Mouse (Mus musculus) heart, postnatal 0 days (tissue): ENCODE results near the gene Gdpd3. TPM values are rescaled to one million over a fixed set of nuclear protein-coding genes. Genes with fewer than 3 reads are reported as not detected.
"Not testable (repeated sequence)": the region's sequence is repeated elsewhere in the genome, so short reads cannot be mapped to it uniquely, and the experiment has no call there.

Experiments used
- ATAC-seq: fragments of 200-750 bp; cut with Nextera tagmentation; 2 replicates; pipeline ENCODE4 v1.8.0; 2017; ENCODE audit warnings: low read depth, moderate number of reproducible peaks, moderate library complexity; ENCODE audit not compliant: insufficient read depth
- DNase-seq: peaks from one replicate; pipeline ENCODE4 v3.0.0-alpha.2; 2016; ENCODE audit warnings: low spot score
- H3K27ac ChIP-seq: fragments of 300-500 bp; sonication (generic); 2 replicates; pipeline ENCODE4 v1.5.1; 2014; ENCODE audit warnings: low read depth, mild to moderate bottlenecking
- H3K27me3 ChIP-seq: fragments of 300-500 bp; sonication (generic); 2 replicates; pipeline ENCODE4 v1.6.1; 2014; ENCODE audit warnings: low read length, mixed read lengths; ENCODE audit not compliant: control insufficient read depth, insufficient read depth
- H3K36me3 ChIP-seq: fragments of 300-500 bp; sonication (generic); replicated peaks from 2 replicates; pipeline ENCODE4 v1.6.1; 2014; ENCODE audit warnings: low read length, mixed read lengths; ENCODE audit not compliant: control insufficient read depth, insufficient read depth
- H3K4me1 ChIP-seq: fragments of 300-500 bp; sonication (generic); 2 replicates; pipeline ENCODE4 v1.6.1; 2014; ENCODE audit warnings: antibody characterized with exemption; ENCODE audit not compliant: control insufficient read depth, insufficient read depth
- H3K4me2 ChIP-seq: fragments of 300-500 bp; sonication (generic); 2 replicates; pipeline ENCODE4 v1.6.1; 2014; ENCODE audit warnings: low read depth, mild to moderate bottlenecking, low read length, moderate library complexity
- H3K4me3 ChIP-seq: fragments of 300-500 bp; sonication (generic); 2 replicates; pipeline ENCODE4 v1.5.1; 2014; ENCODE audit warnings: low read depth, low read length
- H3K9ac ChIP-seq: fragments of 300-500 bp; sonication (generic); replicated peaks from 2 replicates; pipeline ENCODE4 v1.6.1; 2014; ENCODE audit warnings: low read depth, low read length, mixed read lengths
- H3K9me3 ChIP-seq: fragments of 300-500 bp; sonication (generic); replicated peaks from 2 replicates; pipeline ENCODE4 v1.6.1; 2016; ENCODE audit warnings: low read length; ENCODE audit not compliant: control insufficient read depth
- CTCF ChIP-seq: IDR thresholded peaks from 2 replicates; pipeline ENCODE4 v1.5.1; 2016; ENCODE audit warnings: antibody characterized with exemption, control low read depth, low read depth
- EP300 ChIP-seq: IDR thresholded peaks from 2 replicates; pipeline ENCODE4 v1.6.1; 2016; ENCODE audit warnings: antibody characterized with exemption, low read depth
- WGBS: fragments of 180-500 bp; shearing (Covaris S2); extraction: QIAGEN DNeasy Blood & Tissue Kit; methylation state at CpG from one replicate; pipeline ENCODE4 v1.1.7; 2014; 5-methylcytosine and 5-hydroxymethylcytosine counted together
- polyA plus RNA-seq: library from polyadenylated mRNA; unstranded; fragments of >200 nt; fragmentation: Nextera tagmentation; extraction: Ambion mirVana; gene quantifications from 2 replicates; pipeline ENCODE4 v1.2.1, GENCODE M21; 2015
- total RNA-seq: library from RNA; depleted of rRNA; stranded (reverse); fragments of >200 nt; gene quantifications from 2 replicates; pipeline ENCODE4 v1.2.3, GENCODE M21; 2014; ENCODE audit warnings: low replicate concordance; rRNA removed

Gdpd3 gene
- total RNA-seq (7.3 and 7.9 TPM in 2 replicates), polyA plus RNA-seq (0.69 and 0.77 TPM in 2 replicates)

GRCm38 (mm10) chr7:126766201-126766600 is at the start of gene Gdpd3:
TSS of gene Gdpd3 (plus strand) at chr7:126766334.
- H3K9ac ChIP-seq = no peak within 1 kb of the TSS
- no peak within 1 kb of the TSS for H3K4me3 ChIP-seq
- WGBS = 87% methylated on average over 16 of the region's 16 CpGs
- no peak within 1 kb of the TSS for H3K27ac ChIP-seq
- no peak within 1 kb of the TSS for H3K4me2 ChIP-seq
- H3K27me3 ChIP-seq = no peaks in the 10 kb centered on the region
- peaks cover 81% of the 10 kb centered on the region for H3K36me3 ChIP-seq
- DNase-seq (no peak), ATAC-seq (no peak; the same call in 1 of the 2 replicates)
- TF ChIP-seq EP300 = no peak
- TF ChIP-seq CTCF = no peak
- peaks cover 1% of the 10 kb centered on the region; the same call in 1 of the 2 replicates for H3K4me1 ChIP-seq
- H3K9me3 ChIP-seq = no peaks in the 10 kb centered on the region

- no peaks in the 10 kb centered on the region for H3K27me3 ChIP-seq
- no peak for DNase-seq
- H3K9ac ChIP-seq = no peak overlapping the region
- no peak for ATAC-seq
- H3K4me2 ChIP-seq = no peak overlapping the region
- no peaks in the 10 kb centered on the region for H3K9me3 ChIP-seq
- H3K4me1 ChIP-seq = no peaks in the 10 kb centered on the region
- no peak overlapping the region for H3K4me3 ChIP-seq
- no peak overlapping the region for H3K27ac ChIP-seq
- WGBS = 87% methylated on average over 3 of the region's 3 CpGs
- TF ChIP-seq CTCF (no peak), EP300 (no peak)
- H3K36me3 ChIP-seq = no peaks in the 10 kb centered on the region
Measured at GRCm38 (mm10) chr7:126717566-126717965, 48.6 kb upstream of the Gdpd3 start.

GRCm38 (mm10) chr7:126718787-126719337 is 47.3 kb upstream of the Gdpd3 start:
- no peaks in the 10 kb centered on the region for H3K27me3 ChIP-seq
- ATAC-seq = no peak
- H3K9me3 ChIP-seq = no peaks in the 10 kb centered on the region
- H3K4me3 ChIP-seq = no peak overlapping the region
- no peak for DNase-seq
- H3K4me2 ChIP-seq = no peak overlapping the region
- H3K9ac ChIP-seq = no peak overlapping the region
- no peaks in the 10 kb centered on the region for H3K4me1 ChIP-seq
- no peaks in the 10 kb centered on the region for H3K36me3 ChIP-seq
- TF ChIP-seq CTCF (no peak), EP300 (no peak)
- H3K27ac ChIP-seq = no peak overlapping the region
- WGBS = 89% methylated on average over 5 of the region's 5 CpGs

- Histone ChIP-seq H3K27me3 (no peaks in the 10 kb centered on the region), H3K4me3 (no peak overlapping the region), H3K36me3 (no peaks in the 10 kb centered on the region), H3K9ac (no peak overlapping the region), H3K27ac (no peak overlapping the region), H3K4me1 (no peaks in the 10 kb centered on the region), H3K9me3 (no peaks in the 10 kb centered on the region), H3K4me2 (no peak overlapping the region)
- TF ChIP-seq EP300 (no peak), CTCF (no peak)
- WGBS = 90% methylated on average over 13 of the region's 13 CpGs
- DNase-seq (no peak), ATAC-seq (no peak)
Measured at GRCm38 (mm10) chr7:126721635-126722034, 44.5 kb upstream of the Gdpd3 start.

- TF ChIP-seq CTCF (no peak), EP300 (no peak)
- H3K9ac ChIP-seq = no peak overlapping the region
- H3K9me3 ChIP-seq = no peaks in the 10 kb centered on the region
- H3K4me3 ChIP-seq = no peak overlapping the region
- H3K4me2 ChIP-seq = no peak overlapping the region
- H3K36me3 ChIP-seq = no peaks in the 10 kb centered on the region
- no peaks in the 10 kb centered on the region for H3K27me3 ChIP-seq
- no peak overlapping the region for H3K27ac ChIP-seq
- H3K4me1 ChIP-seq = no peaks in the 10 kb centered on the region
- ATAC-seq = no peak
- 67% methylated on average over 3 of the region's 3 CpGs for WGBS
- DNase-seq = no peak
Measured at GRCm38 (mm10) chr7:126725077-126725476, 41.1 kb upstream of the Gdpd3 start.

- Histone ChIP-seq H3K36me3 (no peaks in the 10 kb centered on the region), H3K4me3 (no peak overlapping the region), H3K27me3 (no peaks in the 10 kb centered on the region), H3K4me2 (no peak overlapping the region), H3K9me3 (no peaks in the 10 kb centered on the region), H3K9ac (no peak overlapping the region), H3K27ac (no peak overlapping the region), H3K4me1 (no peaks in the 10 kb centered on the region)
- DNase-seq (no peak), ATAC-seq (no peak)
- TF ChIP-seq EP300 (no peak), CTCF (no peak)
- WGBS = 66% methylated on average over 5 of the region's 5 CpGs
Measured at GRCm38 (mm10) chr7:126725667-126726066, 40.5 kb upstream of the Gdpd3 start.

GRCm38 (mm10) chr7:126730256-126730789 is 35.8 kb upstream of the Gdpd3 start:
- not testable (repeated sequence) for ATAC-seq

More at GRCm38 (mm10) chr7:126730256-126730789, 35.8 kb upstream of the Gdpd3 start:
- H3K27ac ChIP-seq, H3K36me3 ChIP-seq, H3K27me3 ChIP-seq, H3K4me1 ChIP-seq, H3K4me2 ChIP-seq, H3K4me3 ChIP-seq, H3K9me3 ChIP-seq, DNase-seq, H3K9ac ChIP-seq: not testable (repeated sequence)
- 76% methylated on average over 4 of the region's 4 CpGs for WGBS
